Mouse (Mus musculus) brain, embryonic 14.5 days (tissue): Measurements from ENCODE around the gene Tnnt1.

Experiments used
- CTCF ChIP-seq: fragments of 200-500 bp; IDR thresholded peaks from 2 replicates; pipeline ENCODE4 v1.5.1; 2012; ENCODE audit warnings: inconsistent platforms, mild to moderate bottlenecking, moderate library complexity, borderline replicate concordance; ENCODE audit not compliant: insufficient read depth, insufficient read length; ENCODE audit errors: extremely low read depth
- POLR2A ChIP-seq: fragments of 200-500 bp; IDR thresholded peaks from 2 replicates; pipeline ENCODE4 v1.6.1; 2012; ENCODE audit warnings: mild to moderate bottlenecking, inconsistent platforms, borderline replicate concordance; ENCODE audit not compliant: poor library complexity, insufficient read depth, insufficient read length, severe bottlenecking; ENCODE audit errors: extremely low read depth

DNA sequence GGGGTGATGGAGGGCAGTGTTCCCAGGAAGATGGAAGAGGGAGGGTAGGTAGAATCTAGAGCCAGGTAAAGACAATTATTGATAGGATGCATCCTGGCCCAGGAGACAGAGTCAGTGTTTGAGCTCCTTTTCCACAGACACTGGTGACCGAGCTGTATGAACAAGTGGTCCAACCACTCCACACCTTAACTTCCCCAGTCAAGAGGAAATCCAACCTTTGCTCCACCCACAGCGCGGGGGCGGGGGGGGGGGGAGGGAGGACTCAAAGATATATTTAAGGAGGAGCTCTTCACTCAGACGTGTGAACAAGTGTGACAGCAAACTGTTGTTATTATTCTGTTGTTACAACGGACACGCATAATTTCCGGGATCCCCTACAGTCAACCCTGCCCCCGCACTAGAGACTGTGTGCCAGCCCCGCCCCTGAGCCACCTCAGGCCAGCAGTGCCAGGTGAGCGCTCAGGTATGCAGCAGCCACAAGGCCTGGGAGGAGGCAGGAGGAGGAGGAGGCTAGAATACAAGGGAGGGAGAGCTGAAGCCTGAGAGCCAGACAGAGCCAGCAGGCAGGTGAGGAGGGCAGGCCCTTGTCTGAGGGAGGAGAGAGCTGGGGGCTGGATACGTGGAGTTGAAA, 51.9 kb downstream of the Tnnt1 start:
- TF ChIP-seq POLR2A (no peak), CTCF (no peak)
